Mouse (Mus musculus) T-helper 2 cell (primary cell): ENCODE data around the gene Plekhh3.

Experiments
- in situ Hi-C: fragments of 300-600 bp; cut with MboI, MseI; formaldehyde crosslinking; loops from one replicate; pipeline ENCODE4 v1.15.1; 2025; ENCODE audit warnings: high pct_unique_total_duplicates

The Plekhh3 gene

GRCm38 (mm10) chr11:101188166-101188805, 17.1 kb upstream of the Plekhh3 start:
- in situ Hi-C loops, result no loop called here

- in situ Hi-C loops, result no loop called here
Measured at GRCm38 (mm10) chr11:101187541-101187940, 16.4 kb upstream of the Plekhh3 start.

GRCm38 (mm10) chr11:101186526-101187247, 15.5 kb upstream of the Plekhh3 start:
- in situ Hi-C loops, result no loop called here

GRCm38 (mm10) chr11:101185441-101185840, 14.3 kb upstream of the Plekhh3 start:
- in situ Hi-C loops, result no loop called here

DNA sequence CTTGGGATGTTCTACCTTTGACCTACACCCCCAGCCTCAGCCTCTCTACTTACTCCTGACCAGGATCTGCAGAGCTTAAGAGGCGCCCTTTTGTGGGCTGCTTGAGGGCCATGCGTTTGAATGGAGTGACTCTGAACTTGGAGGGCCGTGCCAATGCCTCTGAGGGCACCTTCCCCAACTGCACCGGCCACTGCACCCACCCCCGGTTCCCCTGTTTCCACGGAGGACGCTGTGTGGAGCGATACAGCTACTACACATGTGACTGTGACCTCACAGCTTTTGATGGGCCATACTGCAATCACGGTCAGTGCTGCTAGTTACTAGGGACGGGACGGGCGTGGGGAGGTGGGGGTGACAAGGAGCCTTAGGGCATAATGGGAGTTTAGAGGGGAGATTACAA, 13.8 kb upstream of the Plekhh3 start:
- in situ Hi-C loops, result loop anchor here (5.0 kb wide), 1 partner anchor 88 kb away; the partner anchor contains the start of gene Psmc3ip

DNA sequence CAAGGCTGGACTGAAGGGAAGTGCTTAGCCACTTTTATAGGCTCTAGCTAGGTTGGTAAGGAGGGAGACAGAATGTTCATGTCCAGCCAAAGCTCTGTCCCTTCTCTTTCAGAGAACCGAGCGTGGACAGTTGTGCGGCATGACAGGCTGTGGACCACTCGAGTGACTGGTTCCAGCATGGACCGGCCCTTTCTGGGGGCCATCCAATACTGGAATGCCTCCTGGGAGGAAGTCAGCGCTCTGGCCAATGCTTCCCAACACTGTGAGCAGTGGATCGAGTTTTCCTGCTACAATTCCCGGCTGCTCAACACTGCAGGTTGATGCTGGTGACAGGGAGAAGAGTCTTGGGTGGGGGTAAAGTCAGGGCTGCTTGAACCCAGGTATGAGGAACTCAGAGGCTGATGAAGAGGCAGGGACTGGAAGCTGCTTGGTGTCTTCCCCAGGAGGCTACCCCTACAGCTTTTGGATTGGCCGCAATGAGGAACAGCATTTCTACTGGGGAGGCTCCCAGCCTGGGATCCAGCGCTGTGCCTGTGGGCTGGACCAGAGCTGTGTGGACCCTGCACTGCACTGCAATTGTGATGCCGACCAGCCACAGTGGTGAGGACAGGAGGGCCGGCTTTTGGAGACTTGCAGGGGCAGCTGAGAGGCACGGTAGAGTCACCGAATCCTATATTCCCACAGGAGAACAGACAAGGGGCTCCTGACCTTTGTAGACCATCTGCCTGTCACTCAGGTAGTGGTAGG, 11.8 kb upstream of the Plekhh3 start:
- in situ Hi-C loops, result loop anchor here (5.0 kb wide), 1 partner anchor 86 kb away; the partner anchor contains the start of gene Psmc3ip

DNA sequence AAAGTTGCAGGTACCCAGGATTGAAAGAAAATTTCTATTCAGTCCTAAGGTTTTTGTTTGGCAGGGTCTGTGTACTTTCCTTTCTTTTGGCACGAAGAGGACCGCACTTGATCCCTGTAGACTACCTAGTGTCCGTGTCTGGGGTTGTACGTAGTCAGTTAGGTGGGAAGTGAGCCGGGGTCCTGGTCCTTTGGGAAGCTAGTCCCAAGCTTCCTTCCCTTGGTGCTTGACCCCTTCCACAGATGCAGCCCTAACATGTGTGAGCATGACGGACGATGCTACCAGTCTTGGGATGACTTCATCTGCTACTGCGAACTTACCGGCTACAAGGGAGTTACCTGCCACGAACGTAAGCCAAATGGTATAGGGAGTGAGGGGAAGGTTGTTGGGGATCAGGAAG, 10.8 kb upstream of the Plekhh3 start:
- in situ Hi-C loops, result loop anchor here (5.0 kb wide), 1 partner anchor 85 kb away; the partner anchor contains the start of gene Psmc3ip

DNA sequence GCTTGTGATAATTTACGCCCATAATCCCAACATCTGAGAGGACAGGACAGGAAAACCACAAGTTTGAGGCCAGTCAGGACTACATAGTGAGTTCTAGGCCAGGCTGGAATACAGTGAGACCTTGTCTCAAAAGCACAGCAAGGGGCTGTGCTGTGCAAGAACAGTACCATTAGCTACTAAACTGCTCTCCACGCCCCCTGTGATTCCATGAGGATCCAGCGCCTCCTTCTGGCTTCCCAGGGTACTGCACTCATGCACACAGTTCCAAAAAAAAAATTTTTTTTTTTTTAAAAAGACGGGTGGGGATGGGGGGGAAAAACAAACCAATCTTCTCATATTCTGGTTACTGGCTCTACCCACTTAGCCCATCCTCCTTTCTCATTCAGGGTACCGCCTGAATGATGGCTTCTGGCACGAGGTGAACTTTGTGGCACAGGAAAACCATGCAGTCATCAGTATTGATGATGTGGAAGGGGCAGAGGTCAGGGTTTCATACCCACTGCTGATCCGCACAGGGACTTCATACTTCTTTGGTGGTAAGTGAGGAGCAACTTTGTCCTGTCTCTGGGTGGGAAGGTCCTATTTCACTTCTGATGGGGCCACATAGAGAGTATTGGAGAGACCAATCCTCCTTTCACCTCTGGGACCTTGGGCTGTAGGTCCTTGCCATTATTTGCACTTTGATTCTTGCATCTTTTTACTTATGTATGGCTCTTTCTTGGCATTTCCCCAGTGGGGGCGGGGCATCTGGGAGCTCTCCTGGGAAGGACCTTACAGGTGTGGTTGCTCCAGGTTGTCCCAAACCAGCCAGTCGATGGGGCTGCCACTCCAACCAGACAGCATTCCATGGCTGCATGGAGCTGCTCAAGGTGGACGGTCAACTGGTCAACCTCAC, 9.9 kb upstream of the Plekhh3 start:
- in situ Hi-C loops, result loop anchor here (5.0 kb wide), 1 partner anchor 84 kb away; the partner anchor contains the start of gene Psmc3ip

GRCm38 (mm10) chr11:101180261-101180660, 9.1 kb upstream of the Plekhh3 start:
- in situ Hi-C loops, result loop anchor here (5.0 kb wide), 1 partner anchor 83 kb away; the partner anchor contains the start of gene Psmc3ip

DNA sequence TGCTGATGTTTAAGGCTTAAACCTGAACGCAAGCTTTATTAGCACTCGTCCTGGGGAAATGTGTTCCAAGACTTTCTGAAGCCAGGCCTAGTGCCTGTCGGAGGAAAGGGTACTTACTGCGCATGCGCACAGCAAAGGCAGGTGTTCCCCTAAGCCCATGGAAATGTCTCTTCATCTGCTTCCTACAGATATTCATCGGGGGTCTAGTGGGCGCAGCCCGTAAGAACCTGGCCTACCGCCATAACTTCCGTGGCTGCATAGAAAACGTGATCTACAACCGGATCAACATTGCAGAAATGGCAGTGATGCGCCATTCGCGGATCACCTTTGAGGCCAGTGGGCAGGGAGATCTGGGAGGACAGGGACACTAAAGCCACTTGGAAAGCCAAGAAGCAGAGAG, 8.2 kb upstream of the Plekhh3 start:
- in situ Hi-C loops, result loop anchor here (10.0 kb wide), 1 partner anchor 635 kb away; the partner anchor contains the start of gene Ttc25

DNA sequence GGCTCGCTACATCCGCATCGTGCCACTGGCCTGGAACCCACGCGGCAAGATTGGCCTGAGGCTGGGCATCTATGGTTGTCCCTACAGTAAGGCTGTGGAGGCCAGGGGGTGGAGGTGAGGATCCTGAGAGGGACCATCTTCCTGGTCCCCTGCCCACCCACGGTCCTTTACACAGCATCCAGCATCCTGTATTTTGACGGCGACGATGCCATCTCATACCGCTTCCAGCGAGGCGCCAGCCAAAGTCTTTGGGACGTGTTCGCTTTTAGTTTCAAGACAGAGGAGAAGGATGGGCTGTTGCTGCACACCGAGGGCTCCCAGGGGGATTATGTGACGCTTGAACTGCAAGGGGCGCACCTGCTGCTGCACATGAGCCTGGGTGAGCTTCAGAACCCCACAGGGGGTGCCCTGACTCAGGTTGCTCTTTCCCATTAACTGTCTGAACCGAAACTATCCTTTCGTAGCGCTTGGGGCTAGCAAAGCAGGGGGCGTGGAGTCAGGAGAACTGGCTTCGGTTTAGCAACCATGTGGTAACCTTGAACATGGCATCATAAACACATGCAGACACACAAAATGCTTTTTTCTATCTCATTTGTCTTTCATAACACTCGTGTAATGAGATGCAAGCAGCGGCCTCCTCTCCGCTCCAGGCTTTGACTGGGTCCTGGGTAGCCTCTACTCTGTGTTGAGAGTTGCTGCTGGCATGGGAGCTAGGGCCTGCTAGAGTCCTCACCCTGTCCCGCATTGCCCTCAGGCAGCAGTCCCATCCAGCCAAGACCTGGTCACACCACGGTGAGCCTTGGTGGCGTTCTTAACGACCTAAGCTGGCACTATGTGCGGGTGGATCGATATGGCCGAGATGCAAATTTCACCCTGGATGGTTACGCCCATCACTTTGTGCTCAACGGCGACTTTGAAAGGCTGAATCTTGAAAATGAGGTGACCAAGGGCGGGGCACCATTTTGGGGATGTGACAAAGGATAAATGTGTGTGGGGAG, 7.2 kb upstream of the Plekhh3 start:
- in situ Hi-C loops, result loop anchor here (10.0 kb wide), 1 partner anchor 634 kb away; the partner anchor contains the start of gene Ttc25

DNA sequence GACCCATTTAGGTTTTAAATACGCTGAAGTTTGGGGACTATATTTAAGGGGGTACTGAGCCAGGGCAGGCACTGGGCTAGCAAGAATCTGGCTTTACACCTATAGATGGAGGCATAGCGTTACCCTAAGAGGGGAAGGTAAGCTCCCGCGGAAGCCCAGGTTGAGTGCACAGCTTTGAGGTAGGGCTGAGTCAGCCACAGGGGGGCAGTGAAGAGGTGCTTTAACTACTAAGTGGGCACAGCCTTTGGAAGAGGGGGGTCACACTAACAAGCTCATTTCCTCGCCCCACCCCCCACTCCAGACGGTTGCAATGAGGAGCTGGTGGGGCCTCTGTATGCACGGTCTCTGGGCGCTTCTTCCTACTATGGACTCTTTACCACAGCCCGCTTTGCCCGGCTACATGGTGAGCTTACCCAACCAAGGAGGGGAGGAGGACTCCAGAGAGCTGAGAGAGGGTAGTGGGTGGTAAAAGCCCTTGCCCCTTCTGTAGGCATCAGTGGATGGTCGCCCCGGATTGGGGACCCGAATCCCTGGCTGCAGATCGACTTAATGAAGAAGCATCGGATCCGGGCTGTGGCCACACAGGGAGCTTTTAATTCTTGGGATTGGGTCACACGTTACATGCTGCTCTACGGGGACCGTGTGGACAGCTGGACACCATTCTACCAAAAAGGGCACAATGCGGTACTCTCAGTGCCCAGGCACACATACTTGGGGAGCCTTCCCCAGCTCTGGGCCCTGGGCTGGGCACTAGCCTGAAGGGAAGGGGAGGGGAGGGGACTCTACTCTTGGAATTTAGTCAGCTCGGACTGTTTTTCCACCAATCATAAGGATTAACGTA, 6.0 kb upstream of the Plekhh3 start:
- in situ Hi-C loops, result loop anchor here (10.0 kb wide), 1 partner anchor 632 kb away; the partner anchor contains the start of gene Ttc25

- in situ Hi-C loops, result loop anchor here (10.0 kb wide), 1 partner anchor 631 kb away; the partner anchor contains the start of gene Ttc25
Measured at GRCm38 (mm10) chr11:101176117-101176691, 5.1 kb upstream of the Plekhh3 start.

- in situ Hi-C loops, result loop anchor here (10.0 kb wide), 1 partner anchor 631 kb away; the partner anchor contains the start of gene Ttc25
Measured at GRCm38 (mm10) chr11:101175636-101176116, 4.5 kb upstream of the Plekhh3 start.

- in situ Hi-C loops, result loop anchor here (10.0 kb wide), 1 partner anchor 630 kb away; the partner anchor contains the start of gene Ttc25
Measured at GRCm38 (mm10) chr11:101174851-101175628, 3.9 kb upstream of the Plekhh3 start, which contains the start of gene Ccr10. Gene Ccr10 (minus strand): TSS chr11:101175443.

DNA sequence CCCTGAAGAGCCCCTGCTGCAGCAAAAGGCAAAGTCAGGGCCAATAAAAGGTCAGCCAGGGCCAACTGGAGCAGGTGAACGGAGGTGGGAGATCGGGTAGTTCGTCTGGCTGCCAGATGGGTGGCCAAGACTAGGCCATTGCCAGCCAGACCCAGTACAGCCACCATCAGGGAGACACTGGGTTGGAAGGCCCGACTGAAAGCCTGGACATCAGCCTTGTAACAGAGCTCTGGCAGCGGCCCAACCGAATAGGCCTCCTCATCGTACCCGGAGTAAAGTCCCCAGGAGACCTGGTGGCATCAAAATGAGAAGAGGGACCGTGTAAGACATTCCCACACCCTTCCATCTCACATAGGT, 3.2 kb upstream of the Plekhh3 start:
- in situ Hi-C loops, result loop anchor here (10.0 kb wide), 1 partner anchor 630 kb away; the partner anchor contains the start of gene Ttc25
